Mouse (Mus musculus) midbrain, embryonic 14.5 days (tissue): Measurements from ENCODE around the gene Spock1. TPM values are rescaled to one million over a fixed set of nuclear protein-coding genes. Genes with fewer than 3 reads are reported as not detected.

Source experiments
- ATAC-seq: fragments of 200-750 bp; cut with Nextera tagmentation; 2 replicates; pipeline ENCODE4 v1.8.0; 2017; ENCODE audit warnings: moderate number of reproducible peaks, moderate library complexity; ENCODE audit not compliant: low FRiP score, low TSS enrichment
- DNase-seq: peaks from one replicate; pipeline ENCODE4 v3.0.0-alpha.2; 2015
- H3K27ac ChIP-seq: fragments of 300-500 bp; sonication (generic); replicated peaks from 2 replicates; pipeline ENCODE4 v1.5.1; 2014; ENCODE audit warnings: mild to moderate bottlenecking, low read depth, low read length, moderate library complexity
- H3K27me3 ChIP-seq: fragments of 300-500 bp; sonication (generic); 2 replicates; pipeline ENCODE4 v1.6.1; 2014; ENCODE audit warnings: low read length, control low read depth, mixed read lengths; ENCODE audit not compliant: control insufficient read depth, insufficient read depth
- H3K36me3 ChIP-seq: fragments of 300-500 bp; sonication (generic); 2 replicates; pipeline ENCODE4 v1.6.1; 2014; ENCODE audit warnings: low read length, control low read depth; ENCODE audit not compliant: control insufficient read depth, insufficient read depth
- H3K4me1 ChIP-seq: fragments of 300-500 bp; sonication (generic); 2 replicates; pipeline ENCODE4 v1.6.1; 2014; ENCODE audit warnings: mild to moderate bottlenecking, antibody characterized with exemption, low read length, control low read depth; ENCODE audit not compliant: control insufficient read depth, insufficient read depth
- H3K4me2 ChIP-seq: fragments of 300-500 bp; sonication (generic); 2 replicates; pipeline ENCODE4 v1.6.1; 2014; ENCODE audit warnings: mild to moderate bottlenecking, low read length, moderate library complexity
- H3K4me3 ChIP-seq: fragments of 300-500 bp; sonication (generic); replicated peaks from 2 replicates; pipeline ENCODE4 v1.5.1; 2014; ENCODE audit warnings: low read depth, low read length
- H3K9ac ChIP-seq: fragments of 300-500 bp; sonication (generic); replicated peaks from 2 replicates; pipeline ENCODE4 v1.6.1; 2014; ENCODE audit warnings: mild to moderate bottlenecking, low read length, moderate library complexity
- H3K9me3 ChIP-seq: fragments of 300-500 bp; sonication (generic); 2 replicates; pipeline ENCODE4 v1.6.1; 2016; ENCODE audit warnings: low read length, control low read depth, mixed read lengths; ENCODE audit not compliant: control insufficient read depth
- WGBS: fragments of 180-500 bp; shearing (Covaris S2); extraction: QIAGEN DNeasy Blood & Tissue Kit; methylation state at CpG from one replicate; pipeline ENCODE4 v1.1.7; 2014; 5-methylcytosine and 5-hydroxymethylcytosine counted together
- polyA plus RNA-seq: library from polyadenylated mRNA; unstranded; fragments of >200 nt; fragmentation: Nextera tagmentation; extraction: Ambion mirVana; gene quantifications from 2 replicates; pipeline ENCODE4 v1.2.1, GENCODE M21; 2014

Gene Spock1
- polyA plus RNA-seq, 1 experiment from 2014 or later: 73.1 TPM

DNA sequence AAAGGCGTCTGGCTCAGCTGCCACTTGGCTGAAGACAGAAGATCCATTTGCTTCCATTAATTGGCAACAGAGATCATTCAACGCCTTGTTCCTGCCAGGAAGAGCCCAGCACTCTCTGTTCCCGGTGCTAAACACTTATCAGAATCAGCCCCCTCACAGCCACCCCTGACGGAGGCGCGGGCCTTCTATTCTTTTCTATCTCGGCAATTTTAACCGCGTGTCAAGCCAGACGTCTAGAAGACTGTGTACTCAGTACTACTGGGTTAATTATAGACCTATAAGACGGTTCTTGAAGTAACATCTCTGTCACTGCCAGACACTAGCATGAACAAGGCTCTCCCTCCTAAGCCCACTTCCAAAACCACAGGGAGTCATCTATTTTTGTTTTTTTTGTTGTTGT is 222.9 kb downstream of the Spock1 start:
- Histone ChIP-seq H3K4me3 (no peak overlapping the region), H3K27ac (no peak overlapping the region), H3K4me2 (no peak overlapping the region), H3K9ac (no peak overlapping the region), H3K27me3 (no peaks in the 10 kb centered on the region), H3K9me3 (no peaks in the 10 kb centered on the region), H3K4me1 (no peaks in the 10 kb centered on the region), H3K36me3 (no peaks in the 10 kb centered on the region)
- WGBS: 71% methylated on average over 11 of the region's 11 CpGs
- no peak for ATAC-seq
- DNase-seq: no peak

DNA sequence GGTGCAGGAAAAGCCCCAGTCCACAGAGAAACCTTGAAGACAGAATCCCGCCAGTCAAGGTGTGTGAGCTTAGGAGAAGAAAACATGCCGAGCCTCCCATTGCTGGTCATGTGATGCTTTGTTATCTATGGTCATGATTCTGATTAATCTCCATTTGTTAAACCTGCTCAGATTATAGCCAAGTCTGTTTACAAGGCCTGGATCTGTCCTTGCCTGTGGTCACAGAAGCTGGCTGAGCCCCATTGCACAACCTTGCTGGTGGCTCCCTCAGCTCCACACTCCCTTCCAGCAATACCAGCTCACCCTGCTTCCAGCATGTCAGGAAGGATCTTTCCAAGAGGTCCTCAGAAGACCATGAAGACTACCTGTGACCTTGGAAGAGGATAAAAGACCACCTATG is 228.5 kb downstream of the Spock1 start:
- no peak for ATAC-seq
- H3K27me3 ChIP-seq: no peaks in the 10 kb centered on the region
- 82% methylated on average over 2 of the region's 2 CpGs for WGBS
- no peaks in the 10 kb centered on the region for H3K4me1 ChIP-seq
- H3K9ac ChIP-seq: no peak overlapping the region
- H3K27ac ChIP-seq: no peak overlapping the region
- no peaks in the 10 kb centered on the region for H3K36me3 ChIP-seq
- no peak for DNase-seq
- H3K9me3 ChIP-seq: no peaks in the 10 kb centered on the region
- no peak overlapping the region for H3K4me3 ChIP-seq
- no peak overlapping the region for H3K4me2 ChIP-seq

DNA sequence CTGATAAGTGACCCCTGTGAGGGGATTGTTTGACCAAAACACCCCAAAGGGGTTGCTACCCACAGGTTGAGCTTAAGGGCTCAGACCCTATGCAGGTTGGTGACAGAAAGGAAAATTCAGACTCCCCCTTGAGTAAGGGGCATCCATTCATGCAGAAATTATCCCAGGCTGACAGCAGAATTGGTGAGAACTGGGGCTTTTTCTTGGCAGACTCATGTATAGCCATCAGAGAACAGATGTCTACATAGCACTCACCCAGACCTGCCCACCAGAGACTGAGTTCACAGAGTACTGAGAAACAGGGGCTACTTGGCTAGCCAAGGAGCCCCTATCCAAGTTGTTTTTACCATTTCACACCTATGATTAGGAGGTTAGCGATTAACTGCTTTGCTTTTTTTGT is 231.3 kb downstream of the Spock1 start:
- H3K27ac ChIP-seq: no peak overlapping the region
- 89% methylated on average over 1 of the region's 1 CpGs for WGBS
- no peaks in the 10 kb centered on the region for H3K27me3 ChIP-seq
- H3K9me3 ChIP-seq: no peaks in the 10 kb centered on the region
- ATAC-seq: no peak
- H3K4me1 ChIP-seq: 0 out of 2 replicates have a peak, but pooled peaks cover 6% of the 10 kb centered on the region
- no peak overlapping the region for H3K4me3 ChIP-seq
- H3K36me3 ChIP-seq: no peaks in the 10 kb centered on the region
- no peak overlapping the region for H3K4me2 ChIP-seq
- no peak overlapping the region for H3K9ac ChIP-seq
- DNase-seq: no peak

DNA sequence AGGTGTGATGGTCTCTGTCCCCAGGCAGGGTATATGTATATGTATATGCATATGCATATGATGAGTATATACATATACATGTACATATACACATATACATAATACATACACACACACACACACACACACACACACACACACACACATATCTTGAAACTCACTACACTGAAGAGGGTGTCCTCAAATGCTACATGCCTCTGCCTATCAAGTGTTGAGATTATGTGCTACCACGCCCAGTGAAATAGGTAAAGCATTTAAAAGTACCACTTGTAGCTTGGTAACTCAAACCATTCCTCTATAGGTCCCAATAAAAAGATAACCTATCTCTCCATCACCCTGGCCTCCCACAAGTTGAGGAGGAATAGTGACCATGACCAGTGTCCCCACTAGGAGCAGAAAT is 234.7 kb downstream of the Spock1 start:
- Histone ChIP-seq H3K9me3 (no peaks in the 10 kb centered on the region), H3K27me3 (no peaks in the 10 kb centered on the region), H3K4me1 (peaks cover 6% of the 10 kb centered on the region; the same call in 1 of the 2 replicates), H3K4me2 (no peak overlapping the region), H3K36me3 (no peaks in the 10 kb centered on the region), H3K4me3 (no peak overlapping the region), H3K27ac (no peak overlapping the region), H3K9ac (no peak overlapping the region)
- no peak for ATAC-seq
- no peak for DNase-seq
- WGBS: 91% methylated on average over 1 of the region's 1 CpGs

DNA sequence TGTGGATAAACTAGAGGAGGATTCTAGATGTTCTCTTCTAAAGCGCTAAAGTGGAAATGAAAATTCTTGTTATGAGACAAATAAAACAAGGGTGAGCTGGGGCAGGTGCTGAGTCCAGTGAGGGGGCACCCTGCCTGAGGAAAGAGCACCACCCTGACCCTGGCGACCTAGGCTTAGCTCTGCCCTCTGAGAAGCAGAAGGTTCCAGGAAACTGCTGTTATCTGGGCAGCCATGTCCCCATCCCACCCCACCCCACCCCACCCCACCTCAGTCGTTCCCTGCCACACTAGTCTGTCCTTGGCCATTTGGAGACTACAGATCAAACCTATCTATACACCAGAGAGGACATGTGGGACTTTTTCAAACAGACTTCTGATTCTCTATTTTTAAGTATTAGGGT is 235.4 kb downstream of the Spock1 start:
- Histone ChIP-seq H3K27ac (no peak overlapping the region), H3K9me3 (no peaks in the 10 kb centered on the region), H3K4me1 (peaks cover 6% of the 10 kb centered on the region; the same call in 1 of the 2 replicates), H3K36me3 (no peaks in the 10 kb centered on the region), H3K27me3 (no peaks in the 10 kb centered on the region), H3K4me2 (no peak overlapping the region), H3K9ac (no peak overlapping the region), H3K4me3 (no peak overlapping the region)
- no peak for DNase-seq
- no peak for ATAC-seq
- WGBS: 85% methylated on average over 3 of the region's 3 CpGs

DNA sequence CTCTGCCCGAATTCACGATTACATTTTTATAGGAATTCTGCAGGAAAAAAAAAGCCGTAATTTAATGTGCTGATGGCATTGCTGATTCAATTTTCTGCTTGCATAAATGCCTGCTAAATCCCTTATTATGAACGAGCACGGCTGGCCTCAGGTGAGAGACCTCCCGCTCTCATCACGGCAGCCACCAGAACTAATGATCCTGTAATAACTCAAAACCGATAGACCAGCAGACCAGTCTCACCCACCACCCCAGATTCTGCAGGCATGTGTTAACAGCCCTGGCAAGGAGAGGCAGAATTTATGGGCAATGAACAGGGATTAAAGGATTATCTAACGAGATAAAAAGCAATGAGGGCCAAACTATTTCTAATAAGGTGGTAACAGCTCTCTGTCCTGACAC is 236.2 kb downstream of the Spock1 start:
- peak; percentile 24 for DNase-seq
- H3K4me3 ChIP-seq: no peak overlapping the region
- H3K27ac ChIP-seq: peak overlapping the region; percentile 1; the same call in 1 of the 2 replicates
- H3K4me1 ChIP-seq: peaks cover 9% of the 10 kb centered on the region
- H3K4me2 ChIP-seq: no peak overlapping the region
- H3K27me3 ChIP-seq: no peaks in the 10 kb centered on the region
- 54% methylated on average over 9 of the region's 9 CpGs for WGBS
- no peak for ATAC-seq
- H3K9me3 ChIP-seq: no peaks in the 10 kb centered on the region
- H3K9ac ChIP-seq: no peak overlapping the region
- H3K36me3 ChIP-seq: no peaks in the 10 kb centered on the region

DNA sequence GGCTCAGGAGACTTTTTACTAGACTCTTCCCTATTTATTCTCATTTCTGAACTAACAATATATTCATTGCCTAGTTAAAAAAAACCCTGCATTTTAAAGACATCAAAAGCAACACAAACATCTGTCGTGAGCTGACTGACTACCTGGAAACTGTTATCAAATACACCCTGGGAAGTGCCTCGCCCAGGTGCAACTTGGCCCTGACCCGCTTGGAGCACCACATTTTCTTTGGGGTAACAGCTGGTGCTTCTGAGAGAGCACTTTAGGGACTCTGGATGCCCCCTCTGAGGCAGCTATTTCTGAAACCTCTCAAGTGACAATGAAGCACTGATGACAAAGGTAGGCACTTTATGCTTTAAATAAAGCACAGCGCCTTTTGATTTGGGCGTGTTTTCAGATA is 236.8 kb downstream of the Spock1 start:
- no peaks in the 10 kb centered on the region for H3K9me3 ChIP-seq
- DNase-seq: peak; percentile 8
- WGBS: 87% methylated on average over 5 of the region's 5 CpGs
- H3K27ac ChIP-seq: peak overlapping the region; percentile 1
- no peak overlapping the region for H3K4me3 ChIP-seq
- no peaks in the 10 kb centered on the region for H3K27me3 ChIP-seq
- peaks cover 15% of the 10 kb centered on the region for H3K4me1 ChIP-seq
- H3K36me3 ChIP-seq: no peaks in the 10 kb centered on the region
- no peak for ATAC-seq
- no peak overlapping the region for H3K4me2 ChIP-seq
- no peak overlapping the region for H3K9ac ChIP-seq

DNA sequence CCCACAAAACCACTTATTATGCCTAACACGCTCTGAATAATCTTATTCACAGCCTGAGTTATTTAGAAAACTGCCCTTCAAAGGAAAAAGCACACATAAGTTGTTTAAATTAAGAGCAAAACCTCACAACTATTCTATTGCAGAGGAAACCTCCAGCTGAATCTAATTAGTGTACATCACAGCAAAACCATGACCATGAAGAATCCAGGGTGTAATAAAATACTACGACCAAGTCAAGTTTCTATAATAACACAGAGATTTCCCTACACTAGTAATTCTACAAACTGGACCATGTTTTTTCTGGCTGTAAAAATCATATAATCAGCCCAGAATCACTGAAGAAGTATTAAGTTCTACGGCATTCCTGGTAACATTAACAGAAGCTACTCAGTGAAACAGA is 240.5 kb downstream of the Spock1 start:
- 71% methylated on average over 3 of the region's 3 CpGs for WGBS
- Histone ChIP-seq H3K4me3 (no peak overlapping the region), H3K36me3 (no peaks in the 10 kb centered on the region), H3K27ac (no peak overlapping the region), H3K4me1 (peaks cover 17% of the 10 kb centered on the region), H3K4me2 (no peak overlapping the region), H3K9ac (no peak overlapping the region), H3K9me3 (no peaks in the 10 kb centered on the region), H3K27me3 (no peaks in the 10 kb centered on the region)
- ATAC-seq (no peak), DNase-seq (no peak)

DNA sequence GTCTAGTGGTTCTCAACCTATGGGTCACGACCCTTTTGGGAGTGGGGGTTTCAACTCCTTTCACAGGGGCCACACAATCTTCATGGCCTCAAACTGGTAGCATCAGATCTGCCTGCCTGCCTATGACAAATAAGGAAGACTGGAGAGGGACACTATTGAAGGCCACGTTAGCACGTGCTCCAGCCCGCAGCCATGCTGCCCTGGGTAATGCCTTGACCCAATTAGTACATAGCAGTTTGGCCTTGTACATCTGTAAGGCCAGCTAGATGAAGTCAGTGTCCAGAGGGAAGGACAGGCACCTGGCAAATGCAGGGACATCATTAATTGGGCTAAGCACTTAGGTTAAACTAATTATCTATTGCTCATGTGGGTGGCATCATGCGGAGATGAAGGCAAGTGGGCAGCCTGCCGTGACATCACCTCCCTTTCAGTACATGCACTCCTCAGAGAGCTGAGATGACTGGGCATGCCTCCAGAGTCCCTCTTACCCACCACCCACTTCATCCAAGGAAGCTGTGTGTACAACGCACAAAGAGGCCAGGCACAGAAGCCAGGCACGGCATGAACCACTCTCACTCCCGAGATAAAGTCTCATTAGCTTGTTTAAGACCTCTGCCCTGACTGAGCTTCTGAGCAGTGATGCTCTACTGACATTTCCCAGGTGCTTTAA is 241.8 kb downstream of the Spock1 start:
- Histone ChIP-seq H3K36me3 (no peaks in the 10 kb centered on the region), H3K27ac (no peak overlapping the region), H3K9me3 (no peaks in the 10 kb centered on the region), H3K4me1 (peaks cover 11% of the 10 kb centered on the region), H3K9ac (no peak overlapping the region), H3K27me3 (no peaks in the 10 kb centered on the region), H3K4me2 (no peak overlapping the region), H3K4me3 (no peak overlapping the region)
- 48% methylated on average over 9 of the region's 9 CpGs for WGBS
- DNase-seq (peak; percentile 31), ATAC-seq (no peak)
